Mouse (Mus musculus) intestine, postnatal 0 days (tissue): ENCODE measurements around the gene Apbb2. TPM values are rescaled to one million over a fixed set of nuclear protein-coding genes. Genes with fewer than 3 reads are reported as not detected.

Experiments
- ATAC-seq: fragments of 200-750 bp; cut with Nextera tagmentation; 2 replicates; pipeline ENCODE4 v1.8.0; 2017; ENCODE audit warnings: mild to moderate bottlenecking, moderate TSS enrichment, moderate library complexity
- H3K27ac ChIP-seq: fragments of 300-500 bp; sonication (generic); 2 replicates; pipeline ENCODE4 v1.5.1; 2014; ENCODE audit warnings: mild to moderate bottlenecking, low read depth, low read length, moderate library complexity
- H3K27me3 ChIP-seq: fragments of 300-500 bp; sonication (generic); replicated peaks from 2 replicates; pipeline ENCODE4 v1.6.1; 2014; ENCODE audit warnings: low read length, mixed read lengths; ENCODE audit not compliant: control insufficient read depth, insufficient read depth
- H3K36me3 ChIP-seq: fragments of 300-500 bp; sonication (generic); 2 replicates; pipeline ENCODE4 v1.6.1; 2014; ENCODE audit warnings: mild to moderate bottlenecking, moderate library complexity; ENCODE audit not compliant: control insufficient read depth, insufficient read depth
- H3K4me1 ChIP-seq: fragments of 300-500 bp; sonication (generic); replicated peaks from 2 replicates; pipeline ENCODE4 v1.6.1; 2014; ENCODE audit warnings: antibody characterized with exemption, low read length, mixed read lengths; ENCODE audit not compliant: control insufficient read depth, insufficient read depth
- H3K4me2 ChIP-seq: fragments of 300-500 bp; sonication (generic); replicated peaks from 2 replicates; pipeline ENCODE4 v1.6.1; 2014; ENCODE audit warnings: low read depth, mild to moderate bottlenecking, moderate library complexity
- H3K4me3 ChIP-seq: fragments of 300-500 bp; sonication (generic); 2 replicates; pipeline ENCODE4 v1.5.1; 2014; ENCODE audit warnings: low read depth, low read length
- H3K9ac ChIP-seq: fragments of 300-500 bp; sonication (generic); 2 replicates; pipeline ENCODE4 v1.6.1; 2014; ENCODE audit warnings: mild to moderate bottlenecking, low read depth, low read length
- H3K9me3 ChIP-seq: fragments of 300-500 bp; sonication (generic); 2 replicates; pipeline ENCODE4 v1.6.1; 2016; ENCODE audit warnings: mixed run types; ENCODE audit not compliant: control insufficient read depth
- CTCF ChIP-seq: sonication (generic); IDR thresholded peaks from 2 replicates; pipeline ENCODE4 v1.5.1; 2016; ENCODE audit warnings: low read depth, mild to moderate bottlenecking, control low read depth, antibody characterized with exemption, moderate library complexity
- WGBS: fragments of 180-500 bp; shearing (Covaris S2); extraction: QIAGEN DNeasy Blood & Tissue Kit; methylation state at CpG from one replicate; pipeline ENCODE4 v1.1.7; 2014; 5-methylcytosine and 5-hydroxymethylcytosine counted together
- polyA plus RNA-seq: library from polyadenylated mRNA; unstranded; fragments of >200 nt; fragmentation: Nextera tagmentation; extraction: Ambion mirVana; gene quantifications from 2 replicates; pipeline ENCODE4 v1.2.1, GENCODE M21; 2015

The Apbb2 gene
- polyA plus RNA-seq, 1 experiment from 2014 or later: 18.7 TPM

DNA sequence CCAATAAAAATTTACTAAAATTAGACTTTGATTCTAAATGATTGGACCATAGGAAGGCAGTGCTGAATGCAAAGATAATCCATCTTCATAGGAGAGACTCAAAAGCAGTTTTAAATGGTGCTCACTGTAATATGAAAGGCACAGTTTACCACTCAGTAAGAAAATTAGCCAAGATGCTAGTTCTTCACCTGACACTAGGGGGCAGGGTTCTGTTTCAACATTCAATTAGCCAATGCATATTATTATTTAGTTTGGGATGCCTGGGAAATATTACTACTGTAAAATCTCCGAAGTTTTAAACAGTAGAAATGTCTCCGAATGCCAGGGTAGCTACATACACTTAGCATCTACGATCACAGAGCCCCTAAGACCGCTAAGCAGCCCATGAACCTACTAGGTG lies 194.7 kb downstream of the Apbb2 start:
- no peaks in the 10 kb centered on the region for H3K27me3 ChIP-seq
- 57% methylated on average over 4 of the region's 4 CpGs for WGBS
- H3K9ac ChIP-seq: no peak overlapping the region
- ATAC-seq: no peak
- H3K27ac ChIP-seq: no peak overlapping the region
- no peaks in the 10 kb centered on the region for H3K36me3 ChIP-seq
- no peaks in the 10 kb centered on the region for H3K4me1 ChIP-seq
- TF ChIP-seq CTCF: peak; percentile 75
- H3K4me2 ChIP-seq: no peak overlapping the region
- H3K4me3 ChIP-seq: no peak overlapping the region
- H3K9me3 ChIP-seq: no peaks in the 10 kb centered on the region

DNA sequence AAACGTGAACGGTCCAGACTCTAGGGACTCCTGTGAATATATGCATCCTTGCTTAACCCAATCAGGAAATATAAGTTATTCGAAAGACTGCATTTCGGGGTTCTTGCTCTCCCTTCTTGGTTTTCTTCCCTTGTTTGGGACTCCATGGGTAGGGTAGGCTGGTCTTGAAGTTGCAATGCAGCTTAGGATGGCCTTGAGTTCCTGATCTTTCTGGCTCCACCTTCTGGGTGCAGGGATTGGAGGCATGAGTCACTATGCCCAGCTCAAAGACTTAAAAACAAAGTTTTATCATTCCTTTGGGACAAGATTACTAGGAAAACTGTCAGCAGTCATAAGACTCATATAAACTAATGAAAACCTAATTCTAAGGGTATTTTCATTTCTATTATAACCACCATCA lies 195.1 kb downstream of the Apbb2 start:
- no peak overlapping the region for H3K4me3 ChIP-seq
- no peaks in the 10 kb centered on the region for H3K9me3 ChIP-seq
- no peak for ATAC-seq
- H3K27ac ChIP-seq: no peak overlapping the region
- no peak overlapping the region for H3K4me2 ChIP-seq
- H3K36me3 ChIP-seq: no peaks in the 10 kb centered on the region
- H3K9ac ChIP-seq: no peak overlapping the region
- 91% methylated on average over 4 of the region's 4 CpGs for WGBS
- TF ChIP-seq CTCF: no peak
- H3K4me1 ChIP-seq: no peaks in the 10 kb centered on the region
- H3K27me3 ChIP-seq: no peaks in the 10 kb centered on the region

DNA sequence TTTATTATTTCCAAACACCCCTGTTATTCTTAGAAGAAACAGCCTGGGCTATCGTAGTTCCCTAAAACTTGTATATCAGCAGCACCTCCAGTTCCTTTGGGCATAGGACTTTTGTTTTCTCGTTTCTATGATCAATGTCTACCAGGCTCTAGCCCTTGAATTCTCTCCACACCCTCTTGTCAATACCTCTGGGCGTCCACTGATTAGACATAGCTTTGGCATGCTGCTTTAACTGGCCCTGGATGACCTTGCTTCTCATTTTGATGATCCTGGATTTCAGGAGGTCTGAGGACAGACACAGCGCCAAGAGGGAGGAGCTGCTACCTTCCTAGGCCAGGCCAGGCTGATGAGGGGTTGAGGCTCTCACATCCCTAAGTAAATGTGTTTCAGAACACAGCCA lies 196.6 kb downstream of the Apbb2 start:
- 75% methylated on average over 4 of the region's 4 CpGs for WGBS
- no peaks in the 10 kb centered on the region for H3K36me3 ChIP-seq
- H3K27ac ChIP-seq: no peak overlapping the region
- ATAC-seq: no peak
- no peaks in the 10 kb centered on the region for H3K27me3 ChIP-seq
- no peak overlapping the region for H3K4me3 ChIP-seq
- H3K9me3 ChIP-seq: no peaks in the 10 kb centered on the region
- no peaks in the 10 kb centered on the region for H3K4me1 ChIP-seq
- no peak overlapping the region for H3K4me2 ChIP-seq
- no peak overlapping the region for H3K9ac ChIP-seq
- no peak for TF ChIP-seq CTCF

DNA sequence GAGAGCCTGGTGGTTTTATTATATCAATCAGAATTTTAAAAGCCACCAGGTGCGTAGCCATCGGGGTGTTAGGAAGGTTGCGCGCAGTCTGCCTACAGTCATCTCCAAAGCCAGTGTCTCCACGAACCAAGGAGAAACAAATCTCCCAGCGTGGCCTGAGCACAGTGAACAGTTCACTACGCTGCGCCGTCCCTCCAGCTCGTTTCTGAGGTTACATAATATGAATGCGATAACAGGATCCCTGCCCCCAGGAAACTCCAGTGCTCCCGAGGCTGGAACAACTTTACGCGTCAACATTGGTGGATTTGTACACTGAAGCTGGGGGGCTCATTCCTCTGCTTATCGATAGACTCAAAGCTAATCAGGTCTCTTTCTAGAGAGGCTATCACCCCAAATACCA lies 197.4 kb downstream of the Apbb2 start:
- Histone ChIP-seq H3K4me3 (no peak overlapping the region), H3K9ac (no peak overlapping the region), H3K27ac (no peak overlapping the region), H3K36me3 (no peaks in the 10 kb centered on the region), H3K9me3 (no peaks in the 10 kb centered on the region), H3K4me1 (no peaks in the 10 kb centered on the region), H3K27me3 (no peaks in the 10 kb centered on the region), H3K4me2 (no peak overlapping the region)
- no peak for ATAC-seq
- 76% methylated on average over 15 of the region's 15 CpGs for WGBS
- no peak for TF ChIP-seq CTCF

DNA sequence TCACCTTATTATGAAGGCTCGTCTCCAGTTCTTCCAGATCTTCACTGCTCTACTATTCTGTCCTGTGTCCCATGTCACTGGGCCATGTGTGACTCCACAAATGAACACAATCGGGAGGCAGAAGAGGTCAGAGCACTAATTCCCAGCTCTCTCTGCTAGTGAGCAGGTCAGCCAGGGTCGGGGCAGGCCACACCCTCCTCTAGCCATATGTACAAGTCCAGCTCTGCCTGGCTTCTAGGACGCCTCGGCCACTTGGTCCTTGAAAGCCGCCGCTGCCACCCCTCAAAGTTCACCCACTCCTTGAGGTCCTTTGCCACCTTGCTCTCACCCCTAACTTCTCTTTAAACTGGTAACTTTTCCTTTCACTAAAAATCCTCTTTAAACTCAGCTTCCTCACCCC lies 198.6 kb downstream of the Apbb2 start:
- Histone ChIP-seq H3K27me3 (no peaks in the 10 kb centered on the region), H3K4me1 (no peaks in the 10 kb centered on the region), H3K4me3 (no peak overlapping the region), H3K36me3 (no peaks in the 10 kb centered on the region), H3K27ac (no peak overlapping the region), H3K4me2 (no peak overlapping the region), H3K9ac (no peak overlapping the region), H3K9me3 (no peaks in the 10 kb centered on the region)
- no peak for TF ChIP-seq CTCF
- ATAC-seq: no peak
- WGBS: 80% methylated on average over 7 of the region's 7 CpGs

DNA sequence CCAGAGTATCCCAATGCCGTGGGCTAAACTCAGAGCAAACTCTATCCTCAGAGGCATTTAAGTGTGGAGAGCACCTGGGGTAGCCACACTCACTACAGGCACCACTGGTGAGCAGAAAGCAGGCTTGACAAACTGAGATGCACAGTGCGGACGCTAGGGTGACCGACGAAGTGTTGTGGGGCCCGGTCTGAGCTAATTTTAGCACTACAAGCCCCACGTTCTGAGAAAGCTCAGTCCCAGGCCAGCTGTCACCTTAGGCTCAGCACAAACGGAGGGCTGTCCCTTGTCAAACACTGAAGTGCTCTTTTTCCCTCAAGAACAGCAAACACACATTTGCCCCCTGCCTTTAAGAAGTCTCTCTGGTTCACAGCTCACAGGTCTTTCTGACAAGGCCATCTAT lies 201.3 kb downstream of the Apbb2 start:
- no peak for ATAC-seq
- H3K4me1 ChIP-seq: no peaks in the 10 kb centered on the region
- H3K36me3 ChIP-seq: no peaks in the 10 kb centered on the region
- no peak overlapping the region for H3K27ac ChIP-seq
- H3K4me3 ChIP-seq: no peak overlapping the region
- TF ChIP-seq CTCF: no peak
- no peak overlapping the region for H3K4me2 ChIP-seq
- H3K9me3 ChIP-seq: no peaks in the 10 kb centered on the region
- H3K27me3 ChIP-seq: no peaks in the 10 kb centered on the region
- 65% methylated on average over 8 of the region's 8 CpGs for WGBS
- H3K9ac ChIP-seq: no peak overlapping the region
